Mouse (Mus musculus) forebrain, embryonic 15.5 days (tissue): ENCODE measurements around the gene Krtap6-5. TPM values are rescaled to one million over a fixed set of nuclear protein-coding genes. Genes with fewer than 3 reads are reported as not detected.
"Not testable (repeated sequence)": the region's sequence is repeated elsewhere in the genome, so short reads cannot be mapped to it uniquely, and the experiment has no call there.

Source experiments
- ATAC-seq: fragments of 200-750 bp; cut with Nextera tagmentation; replicated peaks from 2 replicates; pipeline ENCODE4 v1.8.0; 2017; ENCODE audit warnings: mild to moderate bottlenecking, moderate TSS enrichment, moderate library complexity
- H3K27ac ChIP-seq: fragments of 300-500 bp; sonication (generic); replicated peaks from 2 replicates; pipeline ENCODE4 v1.5.1; 2015; ENCODE audit warnings: mild to moderate bottlenecking, inconsistent platforms
- H3K27me3 ChIP-seq: fragments of 300-500 bp; sonication (generic); 2 replicates; pipeline ENCODE4 v1.6.1; 2015; ENCODE audit warnings: inconsistent platforms
- H3K36me3 ChIP-seq: fragments of 300-500 bp; sonication (generic); 2 replicates; pipeline ENCODE4 v1.6.1; 2015; ENCODE audit warnings: mild to moderate bottlenecking, inconsistent platforms
- H3K4me1 ChIP-seq: fragments of 300-500 bp; sonication (generic); 2 replicates; pipeline ENCODE4 v1.6.1; 2015; ENCODE audit warnings: inconsistent platforms
- H3K4me2 ChIP-seq: fragments of 300-500 bp; sonication (generic); replicated peaks from 2 replicates; pipeline ENCODE4 v1.6.1; 2015; ENCODE audit warnings: mild to moderate bottlenecking, inconsistent platforms
- H3K4me3 ChIP-seq: fragments of 300-500 bp; sonication (generic); 2 replicates; pipeline ENCODE4 v1.5.1; 2015; ENCODE audit warnings: mild to moderate bottlenecking, inconsistent platforms
- H3K9ac ChIP-seq: fragments of 300-500 bp; sonication (generic); replicated peaks from 2 replicates; pipeline ENCODE4 v1.6.1; 2015; ENCODE audit warnings: mild to moderate bottlenecking, inconsistent platforms
- H3K9me3 ChIP-seq: fragments of 300-500 bp; sonication (generic); 2 replicates; pipeline ENCODE4 v1.6.1; 2016; ENCODE audit warnings: inconsistent platforms
- WGBS: fragments of 180-500 bp; shearing (Covaris S2); methylation state at CpG from one replicate; pipeline ENCODE4 v1.1.7; 2015; ENCODE audit warnings: mixed read lengths; 5-methylcytosine and 5-hydroxymethylcytosine counted together
- polyA plus RNA-seq: library from polyadenylated mRNA; unstranded; fragments of >200 nt; fragmentation: Nextera tagmentation; extraction: Ambion mirVana; gene quantifications from 2 replicates; pipeline ENCODE4 v1.2.1, GENCODE M21; 2015

Gene Krtap6-5
- not detected in 2 replicates for polyA plus RNA-seq

- H3K9ac ChIP-seq: no peak within 1 kb of the TSS
- no peak within 1 kb of the TSS for H3K4me3 ChIP-seq
- WGBS: 92% methylated on average over 3 of the region's 3 CpGs
- H3K36me3 ChIP-seq: no peaks in the 10 kb centered on the region
- H3K27me3 ChIP-seq: no peaks in the 10 kb centered on the region
- H3K4me1 ChIP-seq: no peaks in the 10 kb centered on the region
- H3K4me2 ChIP-seq: no peak within 1 kb of the TSS
- no peak within 1 kb of the TSS for H3K27ac ChIP-seq
- no peaks in the 10 kb centered on the region for H3K9me3 ChIP-seq
- no peak for ATAC-seq
Observed at GRCm38 (mm10) chr16:89047783-89048182, at the start of gene Krtap6-5. TSS of gene Krtap6-5 (minus strand) at chr16:89047883.

GRCm38 (mm10) chr16:89071041-89071440, 23.4 kb upstream of the Krtap6-5 start:
- H3K27me3 ChIP-seq, H3K27ac ChIP-seq, H3K4me1 ChIP-seq, H3K36me3 ChIP-seq, H3K4me2 ChIP-seq, H3K9me3 ChIP-seq, ATAC-seq, H3K4me3 ChIP-seq, H3K9ac ChIP-seq: not testable (repeated sequence)
- 84% methylated on average over 2 of the region's 2 CpGs for WGBS

- H3K4me1 ChIP-seq, H3K4me2 ChIP-seq, H3K9me3 ChIP-seq, H3K27ac ChIP-seq, H3K27me3 ChIP-seq, H3K9ac ChIP-seq, H3K36me3 ChIP-seq, ATAC-seq, H3K4me3 ChIP-seq: not testable (repeated sequence)
- no CpG with 5 or more reads among the region's 2 CpGs for WGBS
Observed at GRCm38 (mm10) chr16:89063902-89064301, 16.2 kb upstream of the Krtap6-5 start, which contains the start of gene 1110025L11Rik. TSS of gene 1110025L11Rik (minus strand) at chr16:89064002.

GRCm38 (mm10) chr16:89041372-89041771, 6.3 kb downstream of the Krtap6-5 start, which contains the start of gene Gm10228:
TSS of gene Gm10228 (minus strand) at chr16:89041472.
- not testable (repeated sequence) for H3K9me3 ChIP-seq, H3K4me2 ChIP-seq, H3K4me1 ChIP-seq, H3K4me3 ChIP-seq, H3K36me3 ChIP-seq, H3K27me3 ChIP-seq, ATAC-seq, H3K27ac ChIP-seq, H3K9ac ChIP-seq
- WGBS: 88% methylated on average over 2 of the region's 4 CpGs

- H3K9me3 ChIP-seq, H3K9ac ChIP-seq, H3K4me3 ChIP-seq, H3K27me3 ChIP-seq, H3K4me1 ChIP-seq, ATAC-seq, H3K4me2 ChIP-seq, H3K36me3 ChIP-seq, H3K27ac ChIP-seq: not testable (repeated sequence)
- 91% methylated on average over 3 of the region's 3 CpGs for WGBS
Observed at GRCm38 (mm10) chr16:89031399-89031798, 16.3 kb downstream of the Krtap6-5 start, which contains the start of gene Krtap6-1. TSS of gene Krtap6-1 (plus strand) at chr16:89031699.

- not testable (repeated sequence) for H3K27ac ChIP-seq, H3K9me3 ChIP-seq, H3K27me3 ChIP-seq, H3K9ac ChIP-seq, H3K4me1 ChIP-seq, ATAC-seq, H3K36me3 ChIP-seq, H3K4me3 ChIP-seq, H3K4me2 ChIP-seq
- 88% methylated on average over 3 of the region's 3 CpGs for WGBS
Observed at GRCm38 (mm10) chr16:89014984-89015383, 32.7 kb downstream of the Krtap6-5 start, which contains the start of gene Gm10229. TSS of gene Gm10229 (plus strand) at chr16:89015284.

- Histone ChIP-seq H3K4me3 (no peak overlapping the region), H3K4me1 (no peaks in the 10 kb centered on the region), H3K27ac (no peak overlapping the region), H3K4me2 (no peak overlapping the region), H3K27me3 (no peaks in the 10 kb centered on the region), H3K36me3 (no peaks in the 10 kb centered on the region), H3K9me3 (no peaks in the 10 kb centered on the region), H3K9ac (no peak overlapping the region)
- no peak for ATAC-seq
- whole genome bisulfite sequencing: 98% methylated on average over 3 of the region's 3 CpGs
Observed at GRCm38 (mm10) chr16:89013973-89014372, 33.7 kb downstream of the Krtap6-5 start.

- H3K9ac ChIP-seq: no peak within 1 kb of the TSS
- no peak within 1 kb of the TSS for H3K4me3 ChIP-seq
- no peaks in the 10 kb centered on the region for H3K4me1 ChIP-seq
- no peaks in the 10 kb centered on the region for H3K9me3 ChIP-seq
- no peaks in the 10 kb centered on the region for H3K27me3 ChIP-seq
- H3K27ac ChIP-seq: no peak within 1 kb of the TSS
- WGBS: 86% methylated on average over 5 of the region's 5 CpGs
- no peak for ATAC-seq
- no peaks in the 10 kb centered on the region for H3K36me3 ChIP-seq
- H3K4me2 ChIP-seq: no peak within 1 kb of the TSS
Observed at GRCm38 (mm10) chr16:89010659-89011058, 37.0 kb downstream of the Krtap6-5 start, which contains the start of gene Krtap22-2. TSS of gene Krtap22-2 (minus strand) at chr16:89010759.

Other genes with a start within 250 kb of the Krtap6-5 start
- gene Gm20741, start 235.7 kb downstream of the Krtap6-5 start, polyA plus RNA-seq: not detected in 2 replicates
- gene Krtap15, start 227.7 kb downstream of the Krtap6-5 start, polyA plus RNA-seq: not detected in 2 replicates
- gene Krtap14, start 221.7 kb downstream of the Krtap6-5 start, polyA plus RNA-seq: not detected in 2 replicates
- not detected in 2 replicates for gene Krtap19-1, start 178.5 kb downstream of the Krtap6-5 start, polyA plus RNA-seq
- gene Krtap19-2, start 173.6 kb downstream of the Krtap6-5 start, polyA plus RNA-seq: not detected in 2 replicates
- not detected in 2 replicates for gene Krtap19-3, start 169.8 kb downstream of the Krtap6-5 start, polyA plus RNA-seq
- not detected in 2 replicates for gene Krtap19-4, start 162.8 kb downstream of the Krtap6-5 start, polyA plus RNA-seq
- not detected in 2 replicates for gene Krtap19-5, start 151.4 kb downstream of the Krtap6-5 start, polyA plus RNA-seq
- not detected in 2 replicates for gene Krtap19-9b, start 115.6 kb downstream of the Krtap6-5 start, polyA plus RNA-seq
- gene Krtap16-3, start 85.0 kb downstream of the Krtap6-5 start, polyA plus RNA-seq: not detected in 2 replicates
- not detected in 2 replicates for gene Krtap22-2, start 37.1 kb downstream of the Krtap6-5 start, polyA plus RNA-seq
- gene Gm10229, start 32.6 kb downstream of the Krtap6-5 start, polyA plus RNA-seq: not detected in 2 replicates
- gene Krtap6-1, start 16.2 kb downstream of the Krtap6-5 start, polyA plus RNA-seq: not detected in 2 replicates
- not detected in 2 replicates for gene Gm10228, start 6.4 kb downstream of the Krtap6-5 start, polyA plus RNA-seq
- not detected in 2 replicates for gene 1110025L11Rik, start 16.1 kb upstream of the Krtap6-5 start, polyA plus RNA-seq
- gene Krtap6-3, start 36.1 kb upstream of the Krtap6-5 start, polyA plus RNA-seq: not detected in 2 replicates
- gene Gm6358, start 93.0 kb upstream of the Krtap6-5 start, polyA plus RNA-seq: not detected in 2 replicates
- not detected in 2 replicates for gene Gm10061, start 103.2 kb upstream of the Krtap6-5 start, polyA plus RNA-seq
- gene Gm9789, start 110.1 kb upstream of the Krtap6-5 start, polyA plus RNA-seq: not detected in 2 replicates
- not detected in 2 replicates for gene Gm7735, start 121.6 kb upstream of the Krtap6-5 start, polyA plus RNA-seq
- not detected in 2 replicates for gene 1110057P08Rik, start 126.9 kb upstream of the Krtap6-5 start, polyA plus RNA-seq
- not detected in 2 replicates for gene Krtap20-2, start 158.0 kb upstream of the Krtap6-5 start, polyA plus RNA-seq